Mouse (Mus musculus): ENCODE data around the gene Zfp710.
"Not testable (repeated sequence)": the region's sequence is repeated elsewhere in the genome, so short reads cannot be mapped to it uniquely, and the experiment has no call there.

The Zfp710 gene

GRCm38 (mm10) chr7:80114451-80115223, 90.0 kb downstream of the Zfp710 start:
- DNase-seq (ENCODE audit: low read depth, low spot score) = no peak

- peak; percentile 65 for DNase-seq (ENCODE audit: low read depth, low spot score)
These were observed 90.6 kb downstream of the Zfp710 start, which contains the start of gene Idh2 for GRCm38 (mm10) chr7:80115224-80115590. Gene Idh2, minus strand, starts transcription at chr7:80115392.

- DNase-seq (ENCODE audit: low read depth, low spot score) = no peak
These were observed 91.5 kb downstream of the Zfp710 start for GRCm38 (mm10) chr7:80116158-80116557.

GRCm38 (mm10) chr7:80119198-80119597, 94.6 kb downstream of the Zfp710 start:
- no peak for DNase-seq (ENCODE audit: low read depth, low spot score)

GRCm38 (mm10) chr7:80121083-80121482, 96.5 kb downstream of the Zfp710 start:
- no peak for DNase-seq (ENCODE audit: low read depth, low spot score)

GRCm38 (mm10) chr7:80123115-80123514, 98.5 kb downstream of the Zfp710 start:
- no peak for DNase-seq (ENCODE audit: low read depth, low spot score)

GRCm38 (mm10) chr7:80123672-80124071, 99.1 kb downstream of the Zfp710 start:
- DNase-seq (ENCODE audit: low read depth, low spot score) = no peak

- DNase-seq (ENCODE audit: low read depth, low spot score) = no peak
These were observed 104.7 kb downstream of the Zfp710 start for GRCm38 (mm10) chr7:80129278-80129677.

- no peak for DNase-seq (ENCODE audit: low read depth, low spot score)
These were observed 105.9 kb downstream of the Zfp710 start for GRCm38 (mm10) chr7:80130344-80131055.

- not testable (repeated sequence) for DNase-seq (ENCODE audit: low read depth, low spot score)
These were observed 106.7 kb downstream of the Zfp710 start for GRCm38 (mm10) chr7:80131315-80131714.

- peak; percentile 64 for DNase-seq (ENCODE audit: low read depth, low spot score)
These were observed 107.9 kb downstream of the Zfp710 start for GRCm38 (mm10) chr7:80132541-80132940.

GRCm38 (mm10) chr7:80134454-80135172, 110.0 kb downstream of the Zfp710 start:
- no peak for DNase-seq (ENCODE audit: low read depth, low spot score)

GRCm38 (mm10) chr7:80135173-80135532, 110.5 kb downstream of the Zfp710 start:
- DNase-seq (ENCODE audit: low read depth, low spot score) = no peak

- no peak for DNase-seq (ENCODE audit: low read depth, low spot score)
These were observed 113.8 kb downstream of the Zfp710 start for GRCm38 (mm10) chr7:80138375-80138774.

GRCm38 (mm10) chr7:80140815-80141214, 116.2 kb downstream of the Zfp710 start:
- peak; percentile 54 for DNase-seq (ENCODE audit: low read depth, low spot score)
